Mouse (Mus musculus): ENCODE data around the gene Chaf1a.

Gene Chaf1a

GRCm38 (mm10) chr17:56020400-56021084 lies 19.7 kb upstream of the Chaf1a start:
- peak in 1 of 2 experiments; percentile 58 for DNase-seq

GRCm38 (mm10) chr17:56021161-56021910 lies 18.9 kb upstream of the Chaf1a start:
- peak in 1 of 2 experiments; percentile 46 for DNase-seq

DNA sequence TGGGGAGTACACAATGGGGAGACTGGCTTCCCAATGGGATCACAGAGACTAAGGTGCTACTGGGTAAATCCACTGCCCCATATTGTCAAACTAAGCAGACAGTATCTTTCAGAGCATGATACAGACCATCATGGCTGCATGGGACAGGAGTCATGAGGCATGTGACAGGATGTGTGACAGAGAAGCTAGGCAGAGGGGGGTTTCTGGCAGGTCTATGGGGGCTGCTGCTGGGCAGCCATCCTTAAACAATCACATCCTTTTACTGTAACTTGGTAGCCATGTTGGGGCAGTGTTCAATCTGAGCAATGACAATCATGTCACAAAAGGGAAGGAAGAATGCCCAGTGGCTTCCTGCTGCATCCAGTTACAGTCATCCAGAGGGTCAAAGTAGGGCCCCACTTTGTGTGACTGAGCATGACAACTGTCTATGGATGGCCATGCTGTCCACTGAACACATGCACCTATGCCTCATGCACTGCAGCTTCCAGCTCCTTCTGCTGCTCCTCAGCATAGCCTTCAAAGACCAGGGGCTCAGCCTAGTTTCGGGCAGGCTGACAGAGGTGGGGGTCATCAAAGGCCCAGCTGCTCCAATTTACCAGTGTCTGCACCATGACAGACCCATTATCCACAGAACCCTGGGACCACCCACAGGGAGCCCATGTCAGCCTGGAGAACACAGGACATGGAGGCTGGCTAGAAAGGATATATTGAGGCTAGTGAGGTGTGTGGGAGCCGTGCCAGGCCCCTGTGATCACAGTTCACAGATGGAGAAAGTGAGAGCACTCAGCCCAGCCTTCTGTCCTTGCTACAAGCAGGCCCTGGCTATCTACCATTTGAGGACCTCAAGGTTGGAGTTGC lies 17.9 kb upstream of the Chaf1a start:
- peak; percentile 75 to 79 for DNase-seq

DNA sequence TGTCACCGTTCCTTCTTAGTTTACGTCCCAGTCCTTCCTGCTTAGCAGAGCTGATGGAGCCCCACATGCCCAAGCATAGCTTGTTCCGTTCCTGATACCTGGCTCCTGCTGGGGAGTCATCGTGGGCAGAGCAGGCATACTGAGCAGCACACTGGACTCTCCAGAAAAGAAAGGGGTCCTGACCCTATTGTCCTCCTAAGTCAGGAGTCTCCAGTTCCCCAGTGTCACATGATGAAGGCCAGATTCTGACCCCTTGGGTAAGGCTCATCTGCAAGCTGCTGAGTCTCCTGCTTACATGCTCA lies 17.3 kb upstream of the Chaf1a start:
- DNase-seq, result no peak

DNA sequence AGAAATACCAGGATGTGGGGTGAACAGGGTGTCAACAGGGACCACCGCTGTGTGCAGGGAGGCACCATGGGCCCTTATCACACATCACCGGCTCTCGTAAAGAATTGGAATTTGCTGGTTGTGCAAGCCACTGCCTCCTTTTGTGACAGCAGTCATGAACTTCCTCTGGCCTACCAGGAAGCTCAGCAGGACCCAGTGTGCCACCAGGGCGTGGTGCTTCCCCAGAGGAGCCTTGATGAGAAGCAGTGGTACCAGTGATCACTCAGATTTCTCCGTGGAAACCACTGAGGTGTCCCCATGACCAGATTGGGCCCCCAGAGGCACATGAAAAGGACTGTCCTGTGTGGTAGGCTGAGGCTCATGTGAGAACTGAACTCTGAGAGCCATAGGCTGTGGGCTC lies 16.9 kb upstream of the Chaf1a start:
- no peak for DNase-seq

DNA sequence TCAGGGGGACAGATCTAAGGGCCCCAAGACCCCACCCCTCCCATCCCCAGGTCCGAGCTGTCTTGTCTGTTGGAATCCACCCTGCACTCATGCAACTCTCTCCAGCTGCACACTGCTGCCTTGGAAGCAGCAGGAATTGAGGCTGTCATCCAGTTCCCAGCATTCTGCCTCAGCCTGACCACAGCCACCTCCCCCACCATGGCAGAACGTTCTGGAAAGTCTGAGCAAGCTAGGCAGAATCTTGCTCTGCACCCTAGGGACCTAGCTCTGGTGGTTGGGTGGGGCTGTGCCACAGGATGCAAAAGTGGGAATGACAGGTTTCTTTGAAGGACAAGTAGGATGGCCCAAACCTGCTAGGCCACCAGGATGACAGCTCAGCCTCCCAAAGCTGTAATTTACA lies 15.8 kb upstream of the Chaf1a start:
- DNase-seq, result peak in 1 of 2 experiments; percentile 3

DNA sequence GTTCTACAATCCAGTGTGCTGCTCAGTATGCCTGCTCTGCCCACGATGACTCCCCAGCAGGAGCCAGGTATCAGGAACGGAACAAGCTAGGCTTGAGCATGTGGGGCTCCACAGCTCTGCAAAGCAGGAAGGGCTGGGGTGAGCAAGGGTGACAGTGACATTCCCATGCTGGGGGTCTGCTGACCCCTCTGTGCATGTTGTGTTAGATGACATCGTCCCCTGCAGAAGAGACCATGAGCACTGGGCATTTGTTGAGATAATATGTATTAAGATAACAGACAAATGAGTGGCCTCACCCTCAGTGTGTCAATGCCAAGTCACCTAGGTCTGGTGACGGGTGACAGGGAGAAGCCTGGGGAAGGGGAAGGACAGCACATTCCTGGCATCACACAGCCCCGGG lies 15.3 kb upstream of the Chaf1a start:
- DNase-seq, result peak in 1 of 2 experiments; percentile 6

GRCm38 (mm10) chr17:56026303-56026702 lies 13.9 kb upstream of the Chaf1a start:
- no peak for DNase-seq

DNA sequence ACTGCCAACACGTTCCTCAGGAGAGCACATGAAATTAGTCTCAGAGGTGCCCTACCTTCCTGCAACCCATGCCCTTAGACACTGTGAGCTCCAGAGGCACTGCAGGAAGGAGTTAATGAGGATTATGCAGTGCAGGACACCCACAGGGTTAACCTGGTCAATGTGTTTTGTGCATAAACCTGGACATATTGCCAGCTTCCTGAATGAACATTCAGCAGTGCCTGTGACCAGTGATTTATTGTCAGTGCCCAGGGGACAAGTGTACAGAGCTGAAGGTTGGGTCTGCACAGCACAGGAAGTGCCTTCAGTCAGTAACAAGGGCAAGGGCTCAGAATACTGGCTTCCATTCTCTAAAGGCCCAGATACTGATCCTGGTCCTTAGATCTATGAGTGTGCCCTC lies 13.4 kb upstream of the Chaf1a start:
- DNase-seq, result no peak

GRCm38 (mm10) chr17:56027801-56028441 lies 12.3 kb upstream of the Chaf1a start:
- peak; percentile 55 to 62 for DNase-seq

DNA sequence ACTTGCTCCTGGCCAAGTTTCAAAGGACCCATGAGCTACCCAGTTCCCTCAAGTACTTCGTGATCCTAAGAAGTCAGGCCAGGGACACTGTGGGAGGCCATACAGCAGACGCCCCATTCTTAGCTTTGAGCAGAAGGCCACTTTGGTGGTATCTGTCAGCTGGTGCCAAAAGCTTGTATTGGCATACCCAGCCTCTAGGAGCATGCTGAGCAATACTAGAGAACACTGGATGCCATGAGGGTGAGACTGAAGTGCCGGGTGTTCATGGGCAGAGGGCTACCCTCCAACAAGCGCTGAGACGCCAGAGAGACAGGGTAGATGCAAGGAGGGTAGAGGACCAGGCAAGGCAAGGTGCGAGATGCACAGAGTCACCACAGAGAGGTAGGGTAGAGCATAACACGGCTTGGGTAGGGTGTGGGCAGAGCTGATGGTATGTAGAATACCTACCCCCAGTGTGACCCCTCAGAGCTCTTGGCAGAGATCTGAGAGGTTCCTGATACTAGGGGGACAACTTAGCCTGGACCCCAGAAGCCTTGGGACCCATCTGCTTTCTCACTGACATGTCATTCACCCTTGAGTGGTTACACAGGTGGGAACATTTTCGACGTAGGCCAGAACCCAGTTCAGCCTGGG lies 9.9 kb upstream of the Chaf1a start:
- peak; percentile 63 to 71 for DNase-seq

DNA sequence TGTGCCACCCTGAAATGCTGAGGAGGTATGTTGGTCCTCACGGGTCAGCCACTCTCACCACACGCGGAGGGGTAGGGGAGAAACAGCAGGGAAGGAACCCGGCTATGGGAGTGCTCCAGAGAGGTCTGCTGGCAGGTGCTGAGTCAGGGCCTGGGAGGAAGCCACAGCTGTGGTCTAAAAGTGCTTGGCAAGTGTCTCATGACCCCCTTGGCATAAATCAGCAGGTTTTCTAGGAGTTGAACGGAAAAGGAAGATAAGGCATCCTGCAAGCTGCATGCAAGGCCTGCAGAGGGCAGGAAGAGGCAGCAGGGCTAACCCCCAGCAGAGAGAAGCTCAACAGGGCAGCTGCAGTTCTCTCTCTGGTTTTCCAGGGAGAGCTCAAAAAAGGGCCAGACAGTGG lies 9.3 kb upstream of the Chaf1a start:
- DNase-seq, result peak in 1 of 2 experiments; percentile 39

DNA sequence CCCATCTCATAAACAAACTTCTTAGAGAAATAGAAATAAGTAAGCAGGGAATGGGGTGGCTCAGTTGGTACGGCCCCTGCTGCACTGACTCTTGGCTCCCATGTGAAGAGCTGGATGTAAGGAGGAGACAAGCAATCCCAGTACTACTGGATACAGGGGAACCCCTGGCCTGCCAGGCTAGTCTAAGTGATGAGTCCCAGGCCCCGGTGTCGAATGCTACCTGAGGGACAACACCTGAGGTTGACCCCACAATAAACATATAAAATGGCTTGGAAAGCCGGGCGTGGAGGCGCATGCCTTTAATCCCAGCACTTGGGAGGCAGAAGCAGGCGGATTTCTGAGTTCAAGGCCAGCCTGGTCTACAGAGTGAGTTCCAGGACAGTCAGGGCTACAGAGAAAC lies 8.8 kb upstream of the Chaf1a start:
- no peak for DNase-seq

- no peak for DNase-seq
Measured at GRCm38 (mm10) chr17:56032127-56032733, 8.0 kb upstream of the Chaf1a start.

- no peak for DNase-seq
Measured at GRCm38 (mm10) chr17:56032831-56033230, 7.4 kb upstream of the Chaf1a start.

DNA sequence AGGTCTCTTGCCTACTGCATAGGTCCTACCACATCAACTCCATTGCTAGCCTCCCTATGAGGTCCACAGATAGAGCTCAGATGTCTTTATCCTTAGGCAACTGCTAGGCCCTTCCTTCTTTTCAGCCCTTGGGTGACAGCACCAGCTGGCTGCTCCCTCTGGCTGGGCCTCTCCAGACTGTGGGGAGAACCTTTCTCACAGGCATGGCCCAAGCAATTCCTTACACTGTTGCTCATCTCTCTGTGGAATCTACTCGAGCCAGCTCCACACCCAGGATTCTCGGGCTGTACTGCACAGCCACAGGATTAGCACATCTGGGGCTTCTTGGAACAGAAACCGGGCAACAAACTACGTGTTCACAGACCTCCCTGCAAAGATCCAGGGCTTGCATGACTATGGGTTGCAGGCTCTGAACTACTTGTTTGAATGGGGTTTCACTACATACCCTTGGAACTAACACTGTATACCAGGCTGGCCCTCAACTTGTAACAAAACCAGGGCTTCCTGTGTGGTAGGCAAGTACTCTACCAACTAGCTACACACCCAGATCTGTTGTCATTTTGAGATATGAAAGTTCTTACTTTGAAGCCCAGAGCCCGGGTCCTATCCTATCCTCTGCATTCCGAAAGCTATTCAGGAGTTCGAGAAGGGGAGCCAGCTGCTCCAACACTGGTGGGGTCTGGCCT lies 6.1 kb upstream of the Chaf1a start:
- no peak for DNase-seq

GRCm38 (mm10) chr17:56034726-56035100 lies 5.5 kb upstream of the Chaf1a start:
- DNase-seq, result no peak

DNA sequence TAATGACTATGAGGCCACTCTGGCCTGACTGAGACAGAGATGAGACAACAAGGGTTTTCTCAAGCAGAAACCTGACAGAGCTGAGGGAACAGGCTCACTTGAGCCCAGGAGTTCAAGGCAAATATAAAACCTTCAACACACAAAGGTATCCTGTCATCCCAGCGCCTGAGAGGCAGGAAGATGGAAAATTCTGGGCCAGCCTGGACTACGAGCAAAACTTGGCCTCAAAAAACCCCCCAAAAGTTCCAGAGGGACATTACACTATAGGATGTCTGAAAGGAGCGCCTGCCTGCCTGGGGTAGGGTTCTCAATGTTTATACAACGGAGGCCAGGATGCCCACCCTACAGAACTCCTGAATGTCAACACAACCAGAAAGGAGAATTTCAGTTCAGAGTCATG lies 5.0 kb upstream of the Chaf1a start:
- DNase-seq, result no peak

DNA sequence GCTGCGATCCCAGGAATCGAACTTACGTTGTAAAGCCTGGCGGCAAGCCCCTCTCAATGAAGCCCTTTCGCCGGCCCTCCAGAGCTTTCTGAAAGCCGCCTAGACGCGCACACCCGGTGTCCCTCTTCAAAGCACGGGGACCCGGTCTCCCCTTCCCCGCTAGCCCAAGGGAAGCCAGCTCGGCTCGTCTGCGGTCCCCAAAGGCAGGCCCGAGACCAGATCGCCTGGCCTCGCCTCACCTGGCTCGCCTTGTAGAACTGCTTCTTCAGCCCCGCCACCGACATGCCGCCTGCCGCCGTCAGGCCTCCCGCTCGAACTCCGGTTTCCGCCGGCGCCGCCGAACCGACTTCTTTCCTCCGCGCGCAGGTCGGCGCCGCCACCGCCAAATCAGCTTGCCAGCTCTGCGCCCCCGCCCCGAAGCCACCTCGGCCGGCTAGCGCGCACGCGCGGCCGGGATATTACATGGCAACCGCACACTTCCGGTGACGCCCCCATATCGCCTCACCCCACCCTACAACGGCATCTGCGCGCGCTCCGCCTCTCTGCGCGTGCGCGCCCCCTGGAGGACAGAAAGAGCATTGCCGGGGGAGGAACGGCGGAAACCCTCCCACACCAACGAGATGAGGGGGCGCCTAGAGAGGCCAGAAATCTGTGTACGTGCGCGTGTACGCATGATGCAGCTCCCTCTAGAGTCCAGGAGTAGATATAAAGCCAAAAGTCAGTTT lies 3.9 kb upstream of the Chaf1a start, which contains the start of gene Sh3gl1:
Gene Sh3gl1 (minus strand): TSS at position 460 of the 725 bp plus-strand sequence.
- peak; percentile 100 for DNase-seq

DNA sequence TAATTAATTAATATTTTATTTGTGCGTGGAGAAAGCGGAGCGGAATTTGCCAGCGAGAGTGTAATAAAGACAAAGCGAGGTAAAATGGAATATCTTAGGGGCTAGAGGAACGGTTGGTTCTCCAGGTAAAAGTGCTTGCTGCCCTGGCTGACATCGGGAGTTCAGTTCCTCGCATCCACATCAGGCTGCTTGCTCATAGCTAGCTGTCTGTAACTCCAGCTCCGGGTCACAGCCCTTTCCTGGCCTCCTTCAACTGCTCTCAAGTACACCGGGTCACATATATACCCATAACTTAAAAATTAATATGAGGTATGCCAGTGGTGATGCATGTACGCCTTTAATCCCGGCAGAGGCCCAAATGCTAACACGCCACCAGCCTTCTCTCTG lies 3.3 kb upstream of the Chaf1a start:
- no peak for DNase-seq

All from cerebellum, postnatal 10 days (tissue).